Mouse (Mus musculus): ENCODE results near the gene Txndc2.
"Not testable (repeated sequence)": the region's sequence is repeated elsewhere in the genome, so short reads cannot be mapped to it uniquely, and the experiment has no call there.

- TF ChIP-seq GATA1, TAL1 (IDR thresholded peaks at IDR 0.05; ENCODE audit: low read length): not testable (repeated sequence)
Observed at GRCm38 (mm10) chr17:65628823-65629532, 13.0 kb downstream of the Txndc2 start.

Data from erythroblast, embryonic 14.5 days (primary cell).